Mouse (Mus musculus) limb, embryonic 10.5 days (tissue): ENCODE data around the gene Eef2k. TPM values are rescaled to one million over a fixed set of nuclear protein-coding genes. Genes with fewer than 3 reads are reported as not detected.

Source experiments
- DNase-seq: peaks from one replicate; pipeline ENCODE4 v3.0.0-alpha.2; 2017; ENCODE audit warnings: low spot score
- H3K27ac ChIP-seq: fragments of 300-500 bp; sonication (generic); 2 replicates; pipeline ENCODE4 v1.5.1; 2016; ENCODE audit warnings: mild to moderate bottlenecking
- H3K27me3 ChIP-seq: fragments of 300-500 bp; sonication (generic); 2 replicates; pipeline ENCODE4 v1.6.1; 2016; ENCODE audit warnings: low read depth, mild to moderate bottlenecking; ENCODE audit not compliant: poor library complexity, severe bottlenecking
- H3K36me3 ChIP-seq: fragments of 300-500 bp; sonication (generic); 2 replicates; pipeline ENCODE4 v1.6.1; 2016; ENCODE audit warnings: mild to moderate bottlenecking, moderate library complexity
- H3K4me1 ChIP-seq: fragments of 300-500 bp; sonication (generic); 2 replicates; pipeline ENCODE4 v1.6.1; 2016
- H3K4me3 ChIP-seq: fragments of 300-500 bp; sonication (generic); 2 replicates; pipeline ENCODE4 v1.5.1; 2016; ENCODE audit warnings: mild to moderate bottlenecking, moderate library complexity
- H3K9me3 ChIP-seq: fragments of 300-500 bp; sonication (generic); replicated peaks from 2 replicates; pipeline ENCODE4 v1.6.1; 2016; ENCODE audit warnings: mild to moderate bottlenecking
- WGBS: fragments of 180-500 bp; shearing (Covaris S2); methylation state at CpG from one replicate; pipeline ENCODE4 v1.1.7; 2016; 5-methylcytosine and 5-hydroxymethylcytosine counted together
- polyA plus RNA-seq: library from polyadenylated mRNA; unstranded; fragments of >200 nt; fragmentation: Nextera tagmentation; extraction: Ambion mirVana; gene quantifications from 2 replicates; pipeline ENCODE4 v1.2.1, GENCODE M21; 2016

The Eef2k gene
- polyA plus RNA-seq, 1 experiment from 2014 or later, result 21.3 TPM

- DNase-seq, result no peak
- 72% methylated on average over 7 of the region's 7 CpGs for WGBS
- no peak overlapping the region for H3K4me3 ChIP-seq
- H3K9me3 ChIP-seq, result no peaks in the 10 kb centered on the region
- no peaks in the 10 kb centered on the region for H3K27me3 ChIP-seq
- H3K36me3 ChIP-seq, result peaks cover 5% of the 10 kb centered on the region
- H3K27ac ChIP-seq, result 0 out of 2 replicates have a peak overlapping the region, but pooled peaks have one; percentile 57
- 0 out of 2 replicates have a peak, but pooled peaks cover 4% of the 10 kb centered on the region for H3K4me1 ChIP-seq
Observed at GRCm38 (mm10) chr7:120874764-120875539, 32.3 kb downstream of the Eef2k start.

GRCm38 (mm10) chr7:120875540-120876388 lies 33.1 kb downstream of the Eef2k start:
- 73% methylated on average over 3 of the region's 3 CpGs for WGBS
- no peak for DNase-seq
- Histone ChIP-seq H3K36me3 (peaks cover 13% of the 10 kb centered on the region), H3K4me1 (0 out of 2 replicates have a peak, but pooled peaks cover 4% of the 10 kb centered on the region), H3K9me3 (no peaks in the 10 kb centered on the region), H3K4me3 (no peak overlapping the region), H3K27me3 (no peaks in the 10 kb centered on the region), H3K27ac (peak overlapping the region; percentile 57)

- Histone ChIP-seq H3K27me3 (no peaks in the 10 kb centered on the region), H3K4me1 (0 out of 2 replicates have a peak, but pooled peaks cover 4% of the 10 kb centered on the region), H3K27ac (no peak overlapping the region), H3K36me3 (peaks cover 22% of the 10 kb centered on the region), H3K4me3 (no peak overlapping the region), H3K9me3 (no peaks in the 10 kb centered on the region)
- DNase-seq, result no peak
- WGBS, result 85% methylated on average over 6 of the region's 6 CpGs
Observed at GRCm38 (mm10) chr7:120878271-120878670, 35.6 kb downstream of the Eef2k start.

- Histone ChIP-seq H3K27me3 (no peaks in the 10 kb centered on the region), H3K4me1 (0 out of 2 replicates have a peak, but pooled peaks cover 4% of the 10 kb centered on the region), H3K9me3 (no peaks in the 10 kb centered on the region), H3K4me3 (no peak overlapping the region), H3K27ac (no peak overlapping the region), H3K36me3 (peaks cover 37% of the 10 kb centered on the region)
- no peak for DNase-seq
- 98% methylated on average over 3 of the region's 3 CpGs for WGBS
Observed at GRCm38 (mm10) chr7:120879972-120880371, 37.3 kb downstream of the Eef2k start.

- Histone ChIP-seq H3K4me1 (0 out of 2 replicates have a peak, but pooled peaks cover under 1% of the 10 kb centered on the region), H3K27me3 (no peaks in the 10 kb centered on the region), H3K9me3 (no peaks in the 10 kb centered on the region), H3K4me3 (no peak overlapping the region), H3K27ac (no peak overlapping the region), H3K36me3 (peaks cover 45% of the 10 kb centered on the region)
- DNase-seq, result no peak
- 96% methylated on average over 4 of the region's 4 CpGs for WGBS
Observed at GRCm38 (mm10) chr7:120880770-120881169, 38.1 kb downstream of the Eef2k start.

GRCm38 (mm10) chr7:120881451-120881850 lies 38.8 kb downstream of the Eef2k start:
- no peak overlapping the region for H3K27ac ChIP-seq
- H3K9me3 ChIP-seq, result no peaks in the 10 kb centered on the region
- no peak overlapping the region for H3K4me3 ChIP-seq
- H3K36me3 ChIP-seq, result peaks cover 52% of the 10 kb centered on the region
- H3K4me1 ChIP-seq, result no peaks in the 10 kb centered on the region
- H3K27me3 ChIP-seq, result no peaks in the 10 kb centered on the region
- 72% methylated on average over 2 of the region's 2 CpGs for WGBS
- DNase-seq, result no peak

- WGBS, result 84% methylated on average over 4 of the region's 4 CpGs
- Histone ChIP-seq H3K27ac (no peak overlapping the region), H3K4me1 (no peaks in the 10 kb centered on the region), H3K4me3 (no peak overlapping the region), H3K27me3 (no peaks in the 10 kb centered on the region), H3K36me3 (peaks cover 64% of the 10 kb centered on the region), H3K9me3 (no peaks in the 10 kb centered on the region)
- no peak for DNase-seq
Observed at GRCm38 (mm10) chr7:120882674-120883073, 40.0 kb downstream of the Eef2k start.

- Histone ChIP-seq H3K27me3 (no peaks in the 10 kb centered on the region), H3K9me3 (no peaks in the 10 kb centered on the region), H3K27ac (no peak overlapping the region), H3K4me1 (no peaks in the 10 kb centered on the region), H3K4me3 (no peak overlapping the region), H3K36me3 (peaks cover 63% of the 10 kb centered on the region)
- 93% methylated on average over 4 of the region's 4 CpGs for WGBS
- DNase-seq, result no peak
Observed at GRCm38 (mm10) chr7:120883523-120884290, 41.1 kb downstream of the Eef2k start.

GRCm38 (mm10) chr7:120884746-120885145 lies 42.1 kb downstream of the Eef2k start:
- peaks cover 69% of the 10 kb centered on the region for H3K36me3 ChIP-seq
- no peak for DNase-seq
- H3K9me3 ChIP-seq, result no peaks in the 10 kb centered on the region
- WGBS, result 94% methylated on average over 4 of the region's 4 CpGs
- no peak overlapping the region for H3K27ac ChIP-seq
- no peaks in the 10 kb centered on the region for H3K27me3 ChIP-seq
- no peak overlapping the region for H3K4me3 ChIP-seq
- H3K4me1 ChIP-seq, result no peaks in the 10 kb centered on the region

GRCm38 (mm10) chr7:120893123-120893522 lies 50.5 kb downstream of the Eef2k start:
- no peak for DNase-seq
- no peaks in the 10 kb centered on the region for H3K27me3 ChIP-seq
- no peaks in the 10 kb centered on the region for H3K9me3 ChIP-seq
- no peaks in the 10 kb centered on the region for H3K4me1 ChIP-seq
- H3K4me3 ChIP-seq, result no peak overlapping the region
- peaks cover 24% of the 10 kb centered on the region for H3K36me3 ChIP-seq
- H3K27ac ChIP-seq, result no peak overlapping the region
- WGBS, result 79% methylated on average over 5 of the region's 5 CpGs

- Histone ChIP-seq H3K4me1 (peaks cover 8% of the 10 kb centered on the region), H3K4me3 (no peak overlapping the region), H3K36me3 (peaks cover 27% of the 10 kb centered on the region), H3K27me3 (no peaks in the 10 kb centered on the region), H3K27ac (no peak overlapping the region), H3K9me3 (no peaks in the 10 kb centered on the region)
- DNase-seq, result no peak
- 92% methylated on average over 7 of the region's 7 CpGs for WGBS
Observed at GRCm38 (mm10) chr7:120897054-120897453, 54.4 kb downstream of the Eef2k start.

GRCm38 (mm10) chr7:120897711-120898335 lies 55.2 kb downstream of the Eef2k start:
- no peak overlapping the region for H3K4me3 ChIP-seq
- H3K36me3 ChIP-seq, result peaks cover 26% of the 10 kb centered on the region
- H3K27ac ChIP-seq, result no peak overlapping the region
- no peaks in the 10 kb centered on the region for H3K9me3 ChIP-seq
- WGBS, result 87% methylated on average over 9 of the region's 9 CpGs
- H3K27me3 ChIP-seq, result no peaks in the 10 kb centered on the region
- H3K4me1 ChIP-seq, result peaks cover 8% of the 10 kb centered on the region
- DNase-seq, result no peak
